Mouse (Mus musculus): ENCODE results near the gene Meis2.

GRCm38 (mm10) chr2:115875802-115876531 is 189.7 kb downstream of the Meis2 start:
- TF ChIP-seq MAX (IDR thresholded peaks at IDR 0.05; ENCODE audit: low read length): no peak
- no peak for TF ChIP-seq MYB (IDR thresholded peaks at IDR 0.05; ENCODE audit: low read depth, low read length)
- TF ChIP-seq NELFE (IDR thresholded peaks at IDR 0.05; ENCODE audit: low read depth, low read length): no peak
- TF ChIP-seq EP300 (IDR thresholded peaks at IDR 0.05; ENCODE audit: low read depth in 1 of 2, low read length in 2 of 2): no peak
- TF ChIP-seq POLR2AphosphoS5 (IDR thresholded peaks at IDR 0.05; ENCODE audit: borderline replicate concordance, low read depth, low read length): no peak
- TF ChIP-seq POLR2A (IDR thresholded peaks at IDR 0.05; ENCODE audit: control insufficient read depth in 1 of 2, insufficient read depth in 1 of 2, low read depth in 1 of 2, low read length in 2 of 2, poor library complexity in 1 of 2): no peak
- no peak for TF ChIP-seq HCFC1 (IDR thresholded peaks at IDR 0.05; ENCODE audit: low read depth, low read length)

Measured in MEL (cell line).